Mouse (Mus musculus) ES-Bruce4 (cell line): ENCODE measurements around the gene Rspo1.

Source experiments
- CTCF ChIP-seq: IDR thresholded peaks from one replicate; pipeline ENCODE4 v1.8.1; 2011; ENCODE audit warnings: low read depth, low read length
- EP300 ChIP-seq: IDR thresholded peaks from 2 replicates; pipeline ENCODE4 v1.6.1; 2011; ENCODE audit warnings: low read depth, low read length; ENCODE audit not compliant: insufficient read depth
- POLR2A ChIP-seq: IDR thresholded peaks from one replicate; pipeline ENCODE4 v1.8.1; 2011; ENCODE audit warnings: low read length; ENCODE audit not compliant: insufficient read depth

GRCm38 (mm10) chr4:125057273-125057672 lies 71.0 kb downstream of the Rspo1 start:
- TF ChIP-seq CTCF (no peak), EP300 (no peak), POLR2A (no peak)
